Mouse (Mus musculus) thymus, postnatal 36 days (tissue): ENCODE measurements around the gene Rragb.

Source experiments
- DNase-seq, 2 experiments: peaks; one replicate each; pipeline ENCODE4 v3.0.0; 2022; ENCODE audit warnings: mixed read lengths in 2 of 2

Rragb gene

GRCm38 (mm10) chrX:153139734-153140515 is at the start of gene Rragb:
Gene Rragb (plus strand): TSS chrX:153139981.
- peak; percentile 62 to 76 for DNase-seq

DNA sequence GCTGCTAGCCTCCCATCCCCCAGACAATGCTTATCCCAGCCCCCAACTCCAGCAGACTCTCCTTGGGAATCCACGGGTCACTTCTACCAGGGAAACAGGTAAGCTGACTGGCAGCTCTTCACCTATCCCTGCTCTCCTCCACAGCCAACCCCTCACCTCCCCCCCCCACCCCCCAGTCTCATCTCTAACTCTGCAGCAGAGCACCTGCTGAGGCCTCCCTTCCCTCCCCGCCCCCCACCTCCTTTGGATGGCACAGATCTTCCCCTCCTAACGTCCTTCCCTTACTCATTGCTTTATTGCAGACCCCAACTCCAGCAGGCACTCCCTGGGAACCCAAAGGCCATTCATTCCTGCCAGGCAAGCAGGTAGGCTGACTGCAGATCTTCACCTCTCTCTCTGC is 21.3 kb upstream of the Rragb start, which contains the start of gene Foxr2:
Gene Foxr2 (plus strand): TSS at position 301 of the 400 bp plus-strand sequence.
- DNase-seq, result no peak

DNA sequence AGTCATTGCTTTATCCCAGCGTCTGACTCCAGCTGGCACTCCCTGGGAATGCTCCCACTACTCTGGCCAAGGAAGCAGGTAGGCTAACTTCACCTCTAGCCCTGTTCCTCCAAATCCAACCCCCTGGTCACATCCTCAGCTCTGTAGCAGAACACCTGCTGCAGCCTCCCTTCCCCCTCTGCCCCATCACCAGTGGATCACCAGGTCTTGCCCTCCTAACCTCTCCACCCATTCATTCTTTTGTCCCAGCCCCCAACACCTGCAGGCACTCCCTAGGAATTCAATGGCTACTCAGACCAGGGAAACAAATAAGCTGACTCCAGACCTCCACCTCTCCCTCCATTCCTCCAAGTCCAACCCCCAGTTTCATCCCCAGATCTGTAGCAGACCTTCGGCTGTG is 20.8 kb upstream of the Rragb start:
- no peak for DNase-seq

GRCm38 (mm10) chrX:153142656-153143055 is 2.9 kb downstream of the Rragb start:
- DNase-seq, result no peak

DNA sequence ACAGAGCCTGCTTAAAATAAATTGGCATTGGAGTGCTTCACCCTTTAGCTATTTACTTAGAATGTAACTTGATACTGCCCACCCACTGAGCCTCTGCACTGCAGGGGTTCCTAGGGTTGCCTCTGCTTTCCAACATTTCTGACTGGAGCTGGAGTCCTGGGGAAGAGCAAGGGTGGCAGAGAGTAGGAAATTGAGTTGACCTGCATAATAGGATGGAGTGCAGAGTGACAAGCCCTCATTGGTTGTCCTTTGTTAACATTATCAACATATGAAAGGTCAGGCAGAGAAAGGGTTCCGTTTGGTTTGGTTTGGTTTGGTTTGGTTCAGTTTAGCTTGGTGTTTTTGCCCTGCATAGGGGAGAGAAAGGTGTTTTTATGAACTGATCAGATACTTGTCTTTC is 12.0 kb downstream of the Rragb start:
- no peak for DNase-seq

GRCm38 (mm10) chrX:153155322-153155721 is 15.5 kb downstream of the Rragb start:
- DNase-seq, result peak; percentile 3 to 8

DNA sequence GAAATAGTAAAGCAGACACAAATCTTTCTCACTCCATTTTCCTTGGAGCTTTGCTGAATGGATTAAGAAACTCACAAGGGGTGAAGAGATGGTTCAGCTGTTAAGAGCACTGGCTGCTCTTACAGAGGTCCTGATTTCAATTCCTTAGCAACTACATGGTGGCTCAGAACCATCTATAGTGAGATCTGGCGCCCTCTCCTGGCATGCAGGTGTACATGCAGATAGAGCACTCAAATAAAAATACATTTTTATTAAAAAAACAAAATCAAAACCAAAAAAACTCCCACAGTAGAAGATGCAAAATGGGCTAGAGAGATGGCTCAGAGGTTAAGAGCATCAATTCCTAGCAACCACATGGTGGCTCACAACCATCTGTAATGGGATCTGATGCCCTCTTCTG is 35.0 kb downstream of the Rragb start:
- DNase-seq, result peak in 1 of 2 experiments; percentile 2

- DNase-seq, result no peak
Observed at GRCm38 (mm10) chrX:153182221-153182620, 42.4 kb downstream of the Rragb start.

DNA sequence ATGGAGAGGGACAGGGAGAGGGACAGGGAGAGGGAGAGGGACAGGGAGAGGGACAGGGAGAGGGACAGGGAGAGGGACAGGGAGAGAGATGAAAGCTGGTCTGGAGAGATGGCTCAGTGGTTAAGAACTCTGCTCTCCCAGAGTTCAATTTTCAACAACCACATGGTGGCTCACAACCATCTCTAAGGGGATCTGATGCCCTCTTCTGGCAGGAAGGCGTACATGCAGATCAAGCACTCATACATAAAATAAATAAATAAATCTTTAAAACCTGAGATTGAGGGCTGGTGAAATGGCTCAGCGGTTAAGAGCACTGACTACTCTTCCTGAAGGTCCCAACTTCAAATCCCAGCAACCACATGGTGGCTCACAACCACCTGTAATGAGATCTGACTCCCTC is 59.4 kb downstream of the Rragb start:
- peak; percentile 1 to 9 for DNase-seq

DNA sequence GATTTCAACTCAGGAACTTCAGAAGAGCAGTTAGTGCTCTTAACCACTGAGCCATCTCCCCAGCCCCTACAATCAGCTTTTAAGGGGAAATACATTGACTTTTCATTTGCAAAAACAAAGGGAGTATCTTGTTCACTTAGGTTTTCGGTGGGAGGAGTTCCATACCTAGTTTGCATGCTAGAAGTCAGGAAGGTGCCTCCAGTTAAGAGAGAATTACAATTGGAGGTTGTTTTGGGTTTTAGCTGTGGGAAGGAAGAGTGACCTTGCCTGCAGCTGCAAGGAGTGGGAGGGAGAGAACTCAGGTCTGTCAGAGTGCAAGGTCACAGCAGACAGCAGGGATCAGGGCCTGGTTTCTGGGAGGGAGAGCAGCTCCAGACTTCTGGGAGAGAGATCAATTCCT is 71.3 kb downstream of the Rragb start:
- DNase-seq, result no peak
